Mouse (Mus musculus): ENCODE measurements around the gene Atp8b3. TPM values are rescaled to one million over a fixed set of nuclear protein-coding genes. Genes with fewer than 3 reads are reported as not detected.
A peak's percentile ranks its signal among the peaks of the same experiment; 100 is the strongest.

Gene Atp8b3
- polyA plus RNA-seq, 1 experiment from 2014 or later: 0.94 TPM

- no peaks in the 10 kb centered on the region for H3K9me3 ChIP-seq
- H3K27me3 ChIP-seq: no peaks in the 10 kb centered on the region
- H3K4me3 ChIP-seq (replicated peaks): peak overlapping the region; percentile 75
- H3K27ac ChIP-seq: peak overlapping the region; percentile 82
- peak overlapping the region; percentile 95 for H3K4me2 ChIP-seq (replicated peaks)
- H3K4me1 ChIP-seq (replicated peaks): peaks cover 58% of the 10 kb centered on the region
- no peak; the same call in 1 of the 2 replicates for ATAC-seq
- peak overlapping the region; percentile 84 for H3K9ac ChIP-seq (replicated peaks)
- WGBS: under 1% methylated on average over 89 of the region's 96 CpGs
- no peaks in the 10 kb centered on the region for H3K36me3 ChIP-seq
Measured at GRCm38 (mm10) chr10:80576351-80577194, 37.6 kb upstream of the Atp8b3 start.

GRCm38 (mm10) chr10:80575925-80576324 is 37.0 kb upstream of the Atp8b3 start:
- 15% methylated on average over 17 of the region's 17 CpGs for WGBS
- no peaks in the 10 kb centered on the region for H3K27me3 ChIP-seq
- H3K9ac ChIP-seq (replicated peaks): peak overlapping the region; percentile 84
- no peak overlapping the region for H3K27ac ChIP-seq
- no peak for ATAC-seq
- peaks cover 65% of the 10 kb centered on the region for H3K4me1 ChIP-seq (replicated peaks)
- H3K4me3 ChIP-seq (replicated peaks): peak overlapping the region; percentile 75
- no peaks in the 10 kb centered on the region for H3K36me3 ChIP-seq
- peak overlapping the region; percentile 95 for H3K4me2 ChIP-seq (replicated peaks)
- no peaks in the 10 kb centered on the region for H3K9me3 ChIP-seq

GRCm38 (mm10) chr10:80574896-80575295 is 36.0 kb upstream of the Atp8b3 start:
- H3K4me3 ChIP-seq (replicated peaks): 0 out of 2 replicates have a peak overlapping the region, but pooled peaks have one; percentile 75
- no peaks in the 10 kb centered on the region for H3K9me3 ChIP-seq
- WGBS: 74% methylated on average over 3 of the region's 3 CpGs
- peak overlapping the region; percentile 84; the same call in 1 of the 2 replicates for H3K9ac ChIP-seq (replicated peaks)
- H3K27me3 ChIP-seq: no peaks in the 10 kb centered on the region
- H3K27ac ChIP-seq: no peak overlapping the region
- H3K4me2 ChIP-seq (replicated peaks): 0 out of 2 replicates have a peak overlapping the region, but pooled peaks have one; percentile 95
- ATAC-seq: no peak
- peaks cover 74% of the 10 kb centered on the region for H3K4me1 ChIP-seq (replicated peaks)
- no peaks in the 10 kb centered on the region for H3K36me3 ChIP-seq

GRCm38 (mm10) chr10:80573944-80574343 is 35.0 kb upstream of the Atp8b3 start:
- 53% methylated on average over 9 of the region's 9 CpGs for WGBS
- H3K27ac ChIP-seq: no peak overlapping the region
- peaks cover 76% of the 10 kb centered on the region for H3K4me1 ChIP-seq (replicated peaks)
- no peaks in the 10 kb centered on the region for H3K9me3 ChIP-seq
- no peaks in the 10 kb centered on the region for H3K36me3 ChIP-seq
- H3K4me3 ChIP-seq (replicated peaks): no peak overlapping the region
- H3K4me2 ChIP-seq (replicated peaks): 0 out of 2 replicates have a peak overlapping the region, but pooled peaks have one; percentile 12
- ATAC-seq: no peak
- H3K9ac ChIP-seq (replicated peaks): peak overlapping the region; percentile 51
- no peaks in the 10 kb centered on the region for H3K27me3 ChIP-seq

- 89% methylated on average over 2 of the region's 2 CpGs for WGBS
- H3K9ac ChIP-seq (replicated peaks): no peak overlapping the region
- peaks cover 69% of the 10 kb centered on the region for H3K4me1 ChIP-seq (replicated peaks)
- no peak for ATAC-seq
- no peaks in the 10 kb centered on the region for H3K9me3 ChIP-seq
- no peak overlapping the region for H3K4me3 ChIP-seq (replicated peaks)
- no peaks in the 10 kb centered on the region for H3K27me3 ChIP-seq
- peaks cover 10% of the 10 kb centered on the region; the same call in 1 of the 2 replicates for H3K36me3 ChIP-seq
- H3K4me2 ChIP-seq (replicated peaks): no peak overlapping the region
- no peak overlapping the region for H3K27ac ChIP-seq
Measured at GRCm38 (mm10) chr10:80572477-80572876, 33.6 kb upstream of the Atp8b3 start.

- peak overlapping the region; percentile 20 for H3K4me3 ChIP-seq (replicated peaks)
Measured at GRCm38 (mm10) chr10:80570871-80571836, 32.2 kb upstream of the Atp8b3 start.

GRCm38 (mm10) chr10:80570419-80570818 is 31.5 kb upstream of the Atp8b3 start:
- Histone ChIP-seq H3K4me2 (replicated peaks) (peak overlapping the region; percentile 40), H3K9me3 (no peaks in the 10 kb centered on the region), H3K27ac (no peak overlapping the region), H3K27me3 (no peaks in the 10 kb centered on the region), H3K9ac (replicated peaks) (peak overlapping the region; percentile 63; the same call in 1 of the 2 replicates), H3K4me1 (replicated peaks) (peaks cover 72% of the 10 kb centered on the region), H3K4me3 (replicated peaks) (0 out of 2 replicates have a peak overlapping the region, but pooled peaks have one; percentile 20), H3K36me3 (peaks cover 10% of the 10 kb centered on the region; the same call in 1 of the 2 replicates)
- WGBS: 95% methylated on average over 10 of the region's 10 CpGs
- no peak for ATAC-seq

More at GRCm38 (mm10) chr10:80570871-80571836, 32.2 kb upstream of the Atp8b3 start:
- Histone ChIP-seq H3K4me1 (replicated peaks) (peaks cover 75% of the 10 kb centered on the region), H3K9me3 (no peaks in the 10 kb centered on the region), H3K9ac (replicated peaks) (peak overlapping the region; percentile 63), H3K27ac (0 out of 2 replicates have a peak overlapping the region, but pooled peaks have one; percentile 35), H3K4me2 (replicated peaks) (peak overlapping the region; percentile 40), H3K36me3 (peaks cover 10% of the 10 kb centered on the region; the same call in 1 of the 2 replicates), H3K27me3 (no peaks in the 10 kb centered on the region)
- WGBS: 19% methylated on average over 30 of the region's 30 CpGs
- ATAC-seq: peak; percentile 6; the same call in 1 of the 2 replicates

GRCm38 (mm10) chr10:80569664-80570066 is 30.7 kb upstream of the Atp8b3 start:
- no peak overlapping the region for H3K9ac ChIP-seq (replicated peaks)
- no peak overlapping the region for H3K4me3 ChIP-seq (replicated peaks)
- H3K4me1 ChIP-seq (replicated peaks): peaks cover 64% of the 10 kb centered on the region
- no peak overlapping the region for H3K27ac ChIP-seq
- H3K9me3 ChIP-seq: no peaks in the 10 kb centered on the region
- 39% methylated on average over 10 of the region's 10 CpGs for WGBS
- H3K4me2 ChIP-seq (replicated peaks): no peak overlapping the region
- no peak for ATAC-seq
- peaks cover 10% of the 10 kb centered on the region; the same call in 1 of the 2 replicates for H3K36me3 ChIP-seq
- H3K27me3 ChIP-seq: no peaks in the 10 kb centered on the region

- Histone ChIP-seq H3K27ac (no peak overlapping the region), H3K9ac (replicated peaks) (no peak overlapping the region), H3K9me3 (no peaks in the 10 kb centered on the region), H3K4me2 (replicated peaks) (no peak overlapping the region), H3K4me1 (replicated peaks) (peaks cover 56% of the 10 kb centered on the region), H3K4me3 (replicated peaks) (no peak overlapping the region), H3K27me3 (no peaks in the 10 kb centered on the region), H3K36me3 (peaks cover 10% of the 10 kb centered on the region; the same call in 1 of the 2 replicates)
- no peak for ATAC-seq
- 96% methylated on average over 29 of the region's 29 CpGs for WGBS
Measured at GRCm38 (mm10) chr10:80568876-80569275, 30.0 kb upstream of the Atp8b3 start.

GRCm38 (mm10) chr10:80566375-80567092 is 27.6 kb upstream of the Atp8b3 start:
- Histone ChIP-seq H3K27ac (peak overlapping the region; percentile 85), H3K4me2 (replicated peaks) (peak overlapping the region; percentile 47), H3K9me3 (no peaks in the 10 kb centered on the region), H3K4me3 (replicated peaks) (peak overlapping the region; percentile 14), H3K36me3 (peaks cover 10% of the 10 kb centered on the region; the same call in 1 of the 2 replicates), H3K4me1 (replicated peaks) (peaks cover 52% of the 10 kb centered on the region), H3K27me3 (no peaks in the 10 kb centered on the region), H3K9ac (replicated peaks) (peak overlapping the region; percentile 50; the same call in 1 of the 2 replicates)
- ATAC-seq: peak; percentile 70
- 7% methylated on average over 17 of the region's 17 CpGs for WGBS
